Mouse (Mus musculus): ENCODE results near the gene Srpr.

DNA sequence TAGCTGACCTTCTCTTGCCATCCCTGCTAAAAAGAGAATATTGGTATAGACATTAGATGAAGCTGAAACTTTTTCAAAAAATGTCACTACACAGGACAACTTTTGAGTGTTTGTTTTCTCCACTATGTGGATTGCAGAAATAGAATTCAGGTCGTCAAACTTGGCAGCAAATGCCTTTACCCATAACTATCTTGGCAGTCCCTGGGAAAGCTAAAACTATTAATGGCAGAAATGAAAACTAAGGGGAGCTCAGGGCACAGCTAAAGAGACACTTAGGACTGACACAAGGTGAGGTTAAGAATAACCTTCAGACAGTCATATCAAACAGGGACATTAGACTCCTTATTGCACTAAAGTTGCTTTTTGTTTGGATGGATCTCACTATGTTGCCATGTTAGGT is 18.0 kb downstream of the Srpr start:
- TF ChIP-seq POLR2A (IDR thresholded peaks at IDR 0.05; ENCODE audit: control insufficient read depth in 1 of 2, insufficient read depth in 1 of 2, low read depth in 1 of 2, low read length in 2 of 2, poor library complexity in 1 of 2) (no peak), NELFE (IDR thresholded peaks at IDR 0.05; ENCODE audit: low read depth, low read length) (no peak), USF1 (IDR thresholded peaks at IDR 0.05; ENCODE audit: low read depth, low read length) (no peak), EP300 (IDR thresholded peaks at IDR 0.05; ENCODE audit: low read depth in 1 of 2, low read length in 2 of 2) (no peak), CTCF (IDR thresholded peaks at IDR 0.05 in 2 of 3, conservative IDR thresholded peaks at IDR 0.05 in 1 of 3; ENCODE audit: control insufficient read depth in 1 of 3, insufficient read depth in 1 of 3, low read depth in 2 of 3, low read length in 3 of 3, poor library complexity in 1 of 3, severe bottlenecking in 1 of 3) (no peak), POLR2AphosphoS2 (IDR thresholded peaks at IDR 0.05; ENCODE audit: low read length) (no peak)

All from MEL (cell line).